Comparison of ENCODE assay signal across 8 mouse cellular contexts in genomic region chr5:150051828-150052227, GRCm38 (mm10). TPM values are rescaled to one million over a fixed set of nuclear protein-coding genes. Genes with fewer than 3 reads are reported as not detected.
A peak's percentile ranks its signal among the peaks of the same experiment; 100 is the strongest.
DNase-seq lines count a peak whose midpoint lies in the region; ATAC-seq and TF ChIP-seq lines count a peak whose summit lies in the region.

No protein-coding gene starts in this region.

- no peak for DNase-seq in heart, adult 2 months
- peak; percentile 26 for DNase-seq in ovary, postnatal 36 days (ENCODE audit: low spot score)
- no peak for DNase-seq in ovary, adult 18-20 months (ENCODE audit: low spot score)
- DNase-seq in brain, adult 2 months (ENCODE audit: low read depth, low spot score): peak; percentile 25
- peak; percentile 25 for DNase-seq in kidney, postnatal 14 days
- peak; percentile 26 to 62 for DNase-seq in spleen, postnatal 10 days (ENCODE audit: low spot score in 2 of 2)

- no peaks in the 10 kb centered on the region for H3K27me3 ChIP-seq in heart, adult 2 months (ENCODE audit: control insufficient read depth, insufficient read depth, low read length)
- no peaks in the 10 kb centered on the region for H3K27me3 ChIP-seq in heart, embryonic 12.5 days (replicated peaks)

- no peaks in the 10 kb centered on the region for H3K4me1 ChIP-seq in heart, adult 2 months (ENCODE audit: control insufficient read depth, insufficient read depth, low read length)
- no peaks in the 10 kb centered on the region for H3K4me1 ChIP-seq in heart, embryonic 12.5 days (replicated peaks)

- TF ChIP-seq EP300 in heart, adult 2 months (IDR thresholded peaks at IDR 0.05; ENCODE audit: insufficient read depth, low read depth, low read length): no peak

- TF ChIP-seq POLR2A in heart, adult 2 months (IDR thresholded peaks at IDR 0.05; ENCODE audit: insufficient read depth, low read depth, low read length): no peak

- peak; percentile 59 for TF ChIP-seq CTCF in heart, adult 2 months (IDR thresholded peaks at IDR 0.05)

- no peaks in the 10 kb centered on the region for H3K9me3 ChIP-seq in heart, embryonic 12.5 days (replicated peaks)

- no peak overlapping the region for H3K4me2 ChIP-seq in heart, embryonic 12.5 days

- no peak overlapping the region for H3K27ac ChIP-seq in heart, adult 2 months
- no peak overlapping the region for H3K27ac ChIP-seq in heart, embryonic 12.5 days (ENCODE audit: poor library complexity, severe bottlenecking)

- ATAC-seq in heart, embryonic 12.5 days (ENCODE audit: insufficient number of reproducible peaks, low FRiP score): no peak
- no peak for ATAC-seq in erythroblast, adult 5-6 weeks (replicated peaks; ENCODE audit: low FRiP score, poor library complexity, severe bottlenecking)

- H3K36me3 ChIP-seq in heart, adult 2 months (ENCODE audit: control insufficient read depth, insufficient read depth, low read length): no peaks in the 10 kb centered on the region
- no peaks in the 10 kb centered on the region for H3K36me3 ChIP-seq in heart, embryonic 12.5 days

- no peak overlapping the region for H3K9ac ChIP-seq in heart, adult 2 months (ENCODE audit: low read depth, low read length)
- no peak overlapping the region for H3K9ac ChIP-seq in heart, embryonic 12.5 days

- intact Hi-C loops in heart, adult 2 months (cut with DNase I): no loop called here

- no peaks in the 10 kb centered on the region for H3K79me2 ChIP-seq in heart, adult 2 months (replicated peaks; ENCODE audit: control insufficient read depth, insufficient read depth, low read length)

- H3K4me3 ChIP-seq in heart, adult 2 months: no peak overlapping the region
- no peak overlapping the region for H3K4me3 ChIP-seq in heart, embryonic 12.5 days

- 56% methylated on average over 5 of the region's 5 CpGs for WGBS in heart, adult 2 months
- WGBS in heart, embryonic 12.5 days: 48% methylated on average over 5 of the region's 5 CpGs

RNA-seq across cellular contexts. Expression of gene Rxfp2, which starts 33.4 kb away (rescaled TPM):
- not detected for total RNA-seq in heart, adult 2 months (2021)
- 0.10 TPM in 1 of 2 replicates, not detected in the other for polyA plus RNA-seq in heart, adult 2 months (2012; rRNA removed)
- polyA plus RNA-seq in heart, embryonic 12.5 days (2016; fragmentation: Nextera tagmentation; extraction: Ambion mirVana): 0.23 and 0.45 TPM in 2 replicates
- total RNA-seq in erythroblast, adult 5-6 weeks (2015; ENCODE audit: low replicate concordance): not detected in 2 replicates
- not detected in 2 replicates for total RNA-seq in erythroblast, adult 5-6 weeks (2017; ENCODE audit: low replicate concordance)

Comparison
In these comparisons a context has a peak if more than half of its experiments do, and no peak if none do; other contexts are left out.
1. DNase-seq: peak in ovary, postnatal 36 days (single experiment), brain, adult 2 months (single experiment), kidney, postnatal 14 days (single experiment) and spleen, postnatal 10 days (2 of 2); none in heart, adult 2 months (0 of 2) and ovary, adult 18-20 months (single experiment).